Mouse (Mus musculus): ENCODE measurements around the gene Lrrc4. TPM values are rescaled to one million over a fixed set of nuclear protein-coding genes. Genes with fewer than 3 reads are reported as not detected.

Lrrc4 gene
- polyA plus RNA-seq, 1 experiment from 2014 or later, result 0.51 TPM

GRCm38 (mm10) chr6:28826689-28827389 is 4.7 kb downstream of the Lrrc4 start:
- Histone ChIP-seq H3K4me3 (ENCODE audit: low read depth, low read length) (no peak overlapping the region), H3K36me3 (ENCODE audit: control insufficient read depth, insufficient read depth, low read length) (no peaks in the 10 kb centered on the region), H3K4me1 (replicated peaks; ENCODE audit: control insufficient read depth, insufficient read depth) (no peaks in the 10 kb centered on the region; the same call in 1 of the 2 replicates), H3K4me2 (replicated peaks; ENCODE audit: low read depth) (no peak overlapping the region), H3K9ac (ENCODE audit: low read length) (no peak overlapping the region), H3K9me3 (ENCODE audit: control insufficient read depth, low read length) (no peaks in the 10 kb centered on the region), H3K27ac (replicated peaks) (no peak overlapping the region), H3K27me3 (ENCODE audit: control insufficient read depth, insufficient read depth, low read length) (no peaks in the 10 kb centered on the region)
- no peak for TF ChIP-seq EP300 (optimal IDR thresholded peaks at IDR 0.05)
- peak; percentile 33 for TF ChIP-seq CTCF (IDR thresholded peaks at IDR 0.05; ENCODE audit: low read depth)
- 61% methylated on average over 9 of the region's 9 CpGs for WGBS
- DNase-seq (ENCODE audit: low spot score) (no peak), ATAC-seq (ENCODE audit: low FRiP score, low TSS enrichment) (no peak)

GRCm38 (mm10) chr6:28825894-28826293 is 5.7 kb downstream of the Lrrc4 start:
- Histone ChIP-seq H3K9me3 (ENCODE audit: control insufficient read depth, low read length) (no peaks in the 10 kb centered on the region), H3K27me3 (ENCODE audit: control insufficient read depth, insufficient read depth, low read length) (no peaks in the 10 kb centered on the region), H3K36me3 (ENCODE audit: control insufficient read depth, insufficient read depth, low read length) (no peaks in the 10 kb centered on the region), H3K9ac (ENCODE audit: low read length) (no peak overlapping the region), H3K4me3 (ENCODE audit: low read depth, low read length) (no peak overlapping the region), H3K4me2 (replicated peaks; ENCODE audit: low read depth) (no peak overlapping the region), H3K4me1 (replicated peaks; ENCODE audit: control insufficient read depth, insufficient read depth) (no peaks in the 10 kb centered on the region; the same call in 1 of the 2 replicates), H3K27ac (replicated peaks) (no peak overlapping the region)
- DNase-seq (ENCODE audit: low spot score) (no peak), ATAC-seq (ENCODE audit: low FRiP score, low TSS enrichment) (no peak; the same call in 1 of the 2 replicates)
- TF ChIP-seq CTCF (IDR thresholded peaks at IDR 0.05; ENCODE audit: low read depth) (no peak), EP300 (optimal IDR thresholded peaks at IDR 0.05) (no peak)
- WGBS, result 80% methylated on average over 3 of the region's 3 CpGs

- Histone ChIP-seq H3K4me3 (ENCODE audit: low read depth, low read length) (no peak overlapping the region), H3K4me2 (replicated peaks; ENCODE audit: low read depth) (no peak overlapping the region), H3K27me3 (ENCODE audit: control insufficient read depth, insufficient read depth, low read length) (no peaks in the 10 kb centered on the region), H3K36me3 (ENCODE audit: control insufficient read depth, insufficient read depth, low read length) (no peaks in the 10 kb centered on the region), H3K9ac (ENCODE audit: low read length) (no peak overlapping the region), H3K4me1 (replicated peaks; ENCODE audit: control insufficient read depth, insufficient read depth) (no peaks in the 10 kb centered on the region; the same call in 1 of the 2 replicates), H3K27ac (replicated peaks) (no peak overlapping the region), H3K9me3 (ENCODE audit: control insufficient read depth, low read length) (no peaks in the 10 kb centered on the region)
- TF ChIP-seq CTCF (IDR thresholded peaks at IDR 0.05; ENCODE audit: low read depth) (no peak), EP300 (optimal IDR thresholded peaks at IDR 0.05) (no peak)
- no peak for ATAC-seq (ENCODE audit: low FRiP score, low TSS enrichment)
- 79% methylated on average over 5 of the region's 5 CpGs for WGBS
- DNase-seq (ENCODE audit: low spot score), result no peak
Observed at GRCm38 (mm10) chr6:28823802-28824201, 7.7 kb downstream of the Lrrc4 start.

GRCm38 (mm10) chr6:28823375-28823774 is 8.2 kb downstream of the Lrrc4 start:
- no peaks in the 10 kb centered on the region for H3K9me3 ChIP-seq (ENCODE audit: control insufficient read depth, low read length)
- H3K4me3 ChIP-seq (ENCODE audit: low read depth, low read length), result no peak overlapping the region
- no peaks in the 10 kb centered on the region; the same call in 1 of the 2 replicates for H3K4me1 ChIP-seq (replicated peaks; ENCODE audit: control insufficient read depth, insufficient read depth)
- 81% methylated on average over 3 of the region's 3 CpGs for WGBS
- TF ChIP-seq EP300 (optimal IDR thresholded peaks at IDR 0.05) (no peak), CTCF (IDR thresholded peaks at IDR 0.05; ENCODE audit: low read depth) (no peak)
- no peak overlapping the region for H3K9ac ChIP-seq (ENCODE audit: low read length)
- no peaks in the 10 kb centered on the region for H3K36me3 ChIP-seq (ENCODE audit: control insufficient read depth, insufficient read depth, low read length)
- no peak for ATAC-seq (ENCODE audit: low FRiP score, low TSS enrichment)
- no peak overlapping the region for H3K27ac ChIP-seq (replicated peaks)
- no peak overlapping the region for H3K4me2 ChIP-seq (replicated peaks; ENCODE audit: low read depth)
- DNase-seq (ENCODE audit: low spot score), result no peak
- no peaks in the 10 kb centered on the region for H3K27me3 ChIP-seq (ENCODE audit: control insufficient read depth, insufficient read depth, low read length)

- Histone ChIP-seq H3K4me1 (replicated peaks; ENCODE audit: control insufficient read depth, insufficient read depth) (no peaks in the 10 kb centered on the region; the same call in 1 of the 2 replicates), H3K36me3 (ENCODE audit: control insufficient read depth, insufficient read depth, low read length) (0 out of 2 replicates have a peak, but pooled peaks cover 3% of the 10 kb centered on the region)
- no peak for ATAC-seq (ENCODE audit: low FRiP score, low TSS enrichment)
Observed at GRCm38 (mm10) chr6:28822296-28822695, 9.3 kb downstream of the Lrrc4 start.

More at GRCm38 (mm10) chr6:28822296-28822695, 9.3 kb downstream of the Lrrc4 start:
- TF ChIP-seq CTCF (IDR thresholded peaks at IDR 0.05; ENCODE audit: low read depth), result peak; percentile 35
- TF ChIP-seq EP300 (optimal IDR thresholded peaks at IDR 0.05), result no peak
- no peaks in the 10 kb centered on the region for H3K27me3 ChIP-seq (ENCODE audit: control insufficient read depth, insufficient read depth, low read length)
- DNase-seq (ENCODE audit: low spot score), result no peak
- H3K4me3 ChIP-seq (ENCODE audit: low read depth, low read length), result no peak overlapping the region
- no peak overlapping the region for H3K4me2 ChIP-seq (replicated peaks; ENCODE audit: low read depth)
- WGBS, result 68% methylated on average over 3 of the region's 3 CpGs
- no peak overlapping the region for H3K27ac ChIP-seq (replicated peaks)
- no peaks in the 10 kb centered on the region for H3K9me3 ChIP-seq (ENCODE audit: control insufficient read depth, low read length)
- no peak overlapping the region for H3K9ac ChIP-seq (ENCODE audit: low read length)
